Mouse (Mus musculus): ENCODE results near the gene Dlgap1. TPM values are rescaled to one million over a fixed set of nuclear protein-coding genes. Genes with fewer than 3 reads are reported as not detected.

Gene Dlgap1
- total RNA-seq, 1 experiment from 2014 or later = not detected

- ATAC-seq (replicated peaks in 1 of 2; ENCODE audit: insufficient read depth in 1 of 2, low FRiP score in 2 of 2, low TSS enrichment in 1 of 2, low read depth in 1 of 2, poor library complexity in 2 of 2, severe bottlenecking in 2 of 2) = no peak
Observed at GRCm38 (mm10) chr17:70612171-70612570, 643.3 kb downstream of the Dlgap1 start.

- ATAC-seq (replicated peaks in 1 of 2; ENCODE audit: insufficient read depth in 1 of 2, low FRiP score in 2 of 2, low TSS enrichment in 1 of 2, low read depth in 1 of 2, poor library complexity in 2 of 2, severe bottlenecking in 2 of 2) = no peak
Observed at GRCm38 (mm10) chr17:70613897-70614296, 645.0 kb downstream of the Dlgap1 start.

- no peak for ATAC-seq (replicated peaks in 1 of 2; ENCODE audit: insufficient read depth in 1 of 2, low FRiP score in 2 of 2, low TSS enrichment in 1 of 2, low read depth in 1 of 2, poor library complexity in 2 of 2, severe bottlenecking in 2 of 2)
Observed at GRCm38 (mm10) chr17:70614407-70615060, 645.7 kb downstream of the Dlgap1 start.

- no peak for ATAC-seq (replicated peaks in 1 of 2; ENCODE audit: insufficient read depth in 1 of 2, low FRiP score in 2 of 2, low TSS enrichment in 1 of 2, low read depth in 1 of 2, poor library complexity in 2 of 2, severe bottlenecking in 2 of 2)
Observed at GRCm38 (mm10) chr17:70622493-70622892, 653.6 kb downstream of the Dlgap1 start.

DNA sequence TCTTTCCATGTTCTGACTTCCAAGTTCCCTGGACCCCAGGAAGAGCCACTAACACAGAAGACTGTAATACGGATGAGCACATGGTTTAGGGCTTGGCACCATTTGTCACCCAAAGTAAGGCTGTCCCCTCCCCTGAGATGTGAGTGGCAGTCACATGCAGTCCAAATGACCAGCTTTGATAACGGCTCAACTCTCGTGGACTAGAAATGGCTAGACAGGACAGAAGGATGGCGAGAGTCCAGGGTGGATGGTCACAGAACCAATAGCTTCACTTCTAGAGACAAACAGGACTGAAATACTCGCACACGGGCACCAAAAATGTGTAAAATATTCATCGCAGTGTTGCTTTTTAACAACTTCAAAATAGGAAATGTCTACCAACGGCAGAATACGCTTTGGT, 657.5 kb downstream of the Dlgap1 start:
- ATAC-seq (replicated peaks in 1 of 2; ENCODE audit: insufficient read depth in 1 of 2, low FRiP score in 2 of 2, low TSS enrichment in 1 of 2, low read depth in 1 of 2, poor library complexity in 2 of 2, severe bottlenecking in 2 of 2) = no peak

DNA sequence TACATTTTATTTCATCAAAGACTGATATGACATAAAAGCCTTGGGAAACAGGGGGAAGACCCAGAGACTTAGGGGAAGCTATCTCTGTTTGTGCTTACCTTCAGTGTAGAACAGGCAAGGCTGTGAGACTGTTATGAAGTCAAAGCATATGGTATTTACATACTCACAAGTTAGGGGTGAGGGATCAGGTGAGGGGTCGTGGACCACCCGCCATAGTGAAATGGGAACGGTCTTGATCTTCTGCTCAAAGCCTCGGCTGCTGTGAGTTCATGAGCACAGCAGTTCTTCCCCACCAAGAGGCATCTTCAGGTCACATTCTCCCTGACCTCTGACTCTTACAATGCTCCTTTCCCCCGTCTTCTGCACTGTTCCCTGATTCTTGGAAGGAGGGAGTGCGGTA, 658.1 kb downstream of the Dlgap1 start:
- no peak for ATAC-seq (replicated peaks in 1 of 2; ENCODE audit: insufficient read depth in 1 of 2, low FRiP score in 2 of 2, low TSS enrichment in 1 of 2, low read depth in 1 of 2, poor library complexity in 2 of 2, severe bottlenecking in 2 of 2)

- no peak for ATAC-seq (replicated peaks in 1 of 2; ENCODE audit: insufficient read depth in 1 of 2, low FRiP score in 2 of 2, low TSS enrichment in 1 of 2, low read depth in 1 of 2, poor library complexity in 2 of 2, severe bottlenecking in 2 of 2)
Observed at GRCm38 (mm10) chr17:70629653-70630378, 660.9 kb downstream of the Dlgap1 start.

DNA sequence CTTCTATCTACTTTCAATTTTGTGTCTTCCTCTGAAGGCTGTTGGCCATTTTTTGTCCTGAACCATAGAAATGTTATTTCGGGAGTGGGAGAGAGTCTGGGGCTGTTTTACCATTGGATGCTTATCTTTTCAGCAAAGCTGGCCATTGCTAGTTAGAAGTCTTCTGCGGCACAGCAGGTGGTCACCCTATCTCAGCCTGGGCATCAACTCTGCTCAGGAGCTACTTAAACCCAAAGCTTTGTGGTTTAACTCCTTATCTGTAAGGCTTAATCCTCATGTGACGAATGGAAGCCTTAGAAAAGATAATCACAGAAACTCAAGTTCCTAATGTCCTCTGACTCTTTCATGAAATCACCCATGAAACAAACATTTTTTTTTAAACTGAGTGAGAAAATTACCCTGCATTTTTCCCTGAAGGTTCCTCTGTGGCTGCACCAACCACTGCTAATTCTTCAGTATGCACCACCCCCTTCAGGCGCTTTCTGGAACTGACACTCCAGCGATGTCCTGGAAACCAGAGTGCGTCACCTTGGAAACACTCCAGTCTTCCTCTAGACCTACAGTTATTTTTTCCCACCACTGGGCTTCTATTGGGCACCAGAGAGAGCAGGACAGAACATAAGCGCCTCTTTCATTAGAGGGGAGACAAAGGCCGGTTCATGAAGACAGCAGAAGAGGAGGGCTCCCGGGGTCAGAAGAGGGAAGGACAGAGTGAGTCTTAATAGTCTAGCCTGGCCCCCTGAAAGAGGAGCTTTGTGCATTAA, 664.5 kb downstream of the Dlgap1 start:
- peak; percentile 89 to 91 for ATAC-seq (replicated peaks in 1 of 2; ENCODE audit: insufficient read depth in 1 of 2, low FRiP score in 2 of 2, low TSS enrichment in 1 of 2, low read depth in 1 of 2, poor library complexity in 2 of 2, severe bottlenecking in 2 of 2)

DNA sequence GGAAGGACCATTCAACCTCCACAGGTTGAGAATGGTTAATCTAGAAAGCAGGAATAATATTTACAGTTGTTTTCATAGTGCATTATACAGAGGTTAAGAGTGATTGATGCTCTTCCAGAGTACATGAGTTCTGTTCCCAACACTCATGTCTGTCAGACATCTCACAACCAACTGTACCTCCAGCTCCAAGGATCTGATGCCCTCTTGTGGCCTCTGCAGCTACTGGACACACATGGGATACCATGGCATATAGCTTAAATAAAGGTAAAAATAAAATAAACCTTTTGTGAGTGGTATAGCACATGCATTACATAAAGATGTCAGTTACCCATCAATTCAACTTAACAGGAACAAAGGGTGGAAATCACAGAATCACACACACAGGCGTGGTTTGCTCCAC, 674.3 kb downstream of the Dlgap1 start:
- no peak for ATAC-seq (replicated peaks in 1 of 2; ENCODE audit: insufficient read depth in 1 of 2, low FRiP score in 2 of 2, low TSS enrichment in 1 of 2, low read depth in 1 of 2, poor library complexity in 2 of 2, severe bottlenecking in 2 of 2)

DNA sequence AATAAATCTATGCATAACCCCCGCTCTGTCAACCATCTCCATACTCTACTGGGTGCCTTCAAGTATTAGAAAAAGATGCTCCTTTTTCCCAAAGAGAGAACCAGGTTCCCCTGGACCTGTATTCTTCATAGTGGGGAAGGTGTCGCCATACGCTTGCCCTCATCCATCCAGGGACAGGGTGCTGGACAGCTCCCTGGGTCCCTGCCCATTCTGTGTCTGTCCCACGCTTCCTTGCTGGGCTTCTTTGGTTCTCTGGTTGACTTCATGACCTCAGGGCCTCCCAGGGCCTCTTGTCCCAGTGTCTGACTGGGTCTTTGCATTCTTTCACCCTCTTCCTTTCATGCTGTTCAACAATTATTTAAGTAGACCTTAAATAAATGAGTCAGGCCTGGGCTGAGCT, 677.8 kb downstream of the Dlgap1 start:
- ATAC-seq (replicated peaks in 1 of 2; ENCODE audit: insufficient read depth in 1 of 2, low FRiP score in 2 of 2, low TSS enrichment in 1 of 2, low read depth in 1 of 2, poor library complexity in 2 of 2, severe bottlenecking in 2 of 2) = no peak

- ATAC-seq (replicated peaks in 1 of 2; ENCODE audit: insufficient read depth in 1 of 2, low FRiP score in 2 of 2, low TSS enrichment in 1 of 2, low read depth in 1 of 2, poor library complexity in 2 of 2, severe bottlenecking in 2 of 2) = no peak
Observed at GRCm38 (mm10) chr17:70661382-70661781, 692.5 kb downstream of the Dlgap1 start.

- no peak for ATAC-seq (replicated peaks in 1 of 2; ENCODE audit: insufficient read depth in 1 of 2, low FRiP score in 2 of 2, low TSS enrichment in 1 of 2, low read depth in 1 of 2, poor library complexity in 2 of 2, severe bottlenecking in 2 of 2)
Observed at GRCm38 (mm10) chr17:70663992-70664391, 695.1 kb downstream of the Dlgap1 start.

- no peak for ATAC-seq (replicated peaks in 1 of 2; ENCODE audit: insufficient read depth in 1 of 2, low FRiP score in 2 of 2, low TSS enrichment in 1 of 2, low read depth in 1 of 2, poor library complexity in 2 of 2, severe bottlenecking in 2 of 2)
Observed at GRCm38 (mm10) chr17:70664484-70665040, 695.7 kb downstream of the Dlgap1 start.

DNA sequence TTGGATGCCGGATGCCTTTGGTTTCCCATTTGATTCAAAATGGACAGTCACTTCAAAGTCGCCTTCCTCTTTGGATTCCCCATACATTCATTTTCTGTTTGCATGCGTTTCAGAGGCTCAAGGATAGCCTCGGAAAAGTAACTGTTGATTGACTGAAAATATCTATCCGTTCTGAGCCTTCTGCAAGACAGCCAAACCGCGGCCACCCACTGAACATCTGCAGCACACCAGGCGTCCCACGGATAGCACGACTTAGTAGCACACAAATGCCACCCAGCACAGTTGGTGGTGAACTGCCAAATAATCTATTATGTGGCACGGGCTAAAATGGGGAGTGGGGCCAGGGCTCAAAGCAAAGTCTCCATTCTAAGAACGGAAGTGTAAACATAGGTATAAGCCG, 705.1 kb downstream of the Dlgap1 start:
- no peak for ATAC-seq (replicated peaks in 1 of 2; ENCODE audit: insufficient read depth in 1 of 2, low FRiP score in 2 of 2, low TSS enrichment in 1 of 2, low read depth in 1 of 2, poor library complexity in 2 of 2, severe bottlenecking in 2 of 2)

DNA sequence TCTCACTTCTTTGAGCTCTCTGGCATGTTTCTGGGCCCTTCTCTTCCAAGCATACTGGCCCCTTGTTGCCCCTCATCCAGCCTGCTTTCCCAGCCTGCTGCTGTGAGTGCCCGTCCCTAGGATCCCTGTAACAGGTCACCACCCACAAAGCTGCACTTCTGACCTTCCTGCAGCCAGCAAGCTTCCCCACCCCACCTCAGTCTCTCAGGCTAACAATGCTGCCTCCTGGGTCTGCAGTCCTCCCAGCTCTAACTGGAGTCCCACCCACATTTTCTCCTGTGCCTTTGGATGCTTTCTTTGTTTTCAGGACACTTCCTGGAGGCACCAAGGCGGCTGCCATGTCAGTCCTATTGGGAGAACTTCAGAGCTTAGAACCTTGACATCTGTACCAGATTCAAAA, 707.6 kb downstream of the Dlgap1 start:
- no peak for ATAC-seq (replicated peaks in 1 of 2; ENCODE audit: insufficient read depth in 1 of 2, low FRiP score in 2 of 2, low TSS enrichment in 1 of 2, low read depth in 1 of 2, poor library complexity in 2 of 2, severe bottlenecking in 2 of 2)

DNA sequence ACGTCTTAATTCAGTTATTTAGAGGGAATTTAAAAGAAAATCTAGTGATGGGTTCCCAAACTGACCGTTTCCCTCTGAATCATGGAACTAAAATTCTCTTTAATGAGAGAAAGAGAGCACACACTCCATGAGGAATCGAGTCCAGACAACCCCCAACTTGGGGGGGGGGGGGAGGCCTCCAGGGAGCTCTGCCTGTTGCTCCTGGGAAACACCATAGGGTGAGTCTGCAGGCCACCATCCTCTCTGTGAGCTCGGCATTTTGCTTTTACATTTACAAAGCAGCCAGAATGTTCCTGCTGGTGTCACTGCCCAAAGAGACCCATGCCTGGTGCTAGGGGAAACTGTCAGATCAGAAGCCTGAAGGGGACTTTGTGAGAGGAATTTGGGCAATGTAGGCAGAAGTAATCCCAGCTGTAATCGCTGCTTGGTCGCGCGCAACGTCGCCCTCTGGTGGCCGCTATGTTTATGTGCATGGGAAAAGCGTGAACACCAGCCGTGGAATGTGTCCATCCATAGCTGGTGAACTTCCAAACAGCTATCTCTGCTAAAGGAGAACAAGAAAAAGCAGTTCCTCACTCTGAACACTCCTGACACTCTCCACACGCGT, 714.8 kb downstream of the Dlgap1 start:
- ATAC-seq (replicated peaks in 1 of 2; ENCODE audit: insufficient read depth in 1 of 2, low FRiP score in 2 of 2, low TSS enrichment in 1 of 2, low read depth in 1 of 2, poor library complexity in 2 of 2, severe bottlenecking in 2 of 2) = peak; percentile 84 to 88

GRCm38 (mm10) chr17:70690174-70690573, 721.3 kb downstream of the Dlgap1 start:
- ATAC-seq (replicated peaks in 1 of 2; ENCODE audit: insufficient read depth in 1 of 2, low FRiP score in 2 of 2, low TSS enrichment in 1 of 2, low read depth in 1 of 2, poor library complexity in 2 of 2, severe bottlenecking in 2 of 2) = no peak

GRCm38 (mm10) chr17:70690598-70690997, 721.7 kb downstream of the Dlgap1 start:
- no peak for ATAC-seq (replicated peaks in 1 of 2; ENCODE audit: insufficient read depth in 1 of 2, low FRiP score in 2 of 2, low TSS enrichment in 1 of 2, low read depth in 1 of 2, poor library complexity in 2 of 2, severe bottlenecking in 2 of 2)

All from hematopoietic stem cell, adult 5-6 weeks (primary cell).